14 mouse cellular contexts compared by ENCODE assay signal in genomic region chr3:57474421-57474820, GRCm38 (mm10). TPM values are rescaled to one million over a fixed set of nuclear protein-coding genes. Genes with fewer than 3 reads are reported as not detected.
"Had no signal": no experiment of that assay in that cellular context is flagged by ENCODE, and none has a peak within 500 bp of the region (broad histone marks: within the 10 kb centered on the region; RNA-seq: fewer than 3 reads in every experiment).

No protein-coding gene starts in this region.

- H3K9me3 ChIP-seq: limb, embryonic 13.5 days; liver, embryonic 12.5 days; midbrain, embryonic 10.5 days; neural tube, embryonic 13.5 days had no signal

- ATAC-seq: hindbrain, postnatal 0 days; liver, embryonic 12.5 days had no signal

- H3K27me3 ChIP-seq: limb, embryonic 13.5 days; liver, embryonic 12.5 days; neural tube, embryonic 13.5 days had no signal

- H3K4me2 ChIP-seq: limb, embryonic 13.5 days; liver, embryonic 12.5 days; lung, embryonic 14.5 days; neural tube, embryonic 13.5 days had no signal

- DNase-seq: left cerebral cortex, postnatal 4 days; lung, embryonic 14.5 days; lung, postnatal 10 days; lung, postnatal 4 days; midbrain, embryonic 14.5 days; right cerebral cortex, adult 18-20 months; right cerebral cortex, postnatal 25 days; thymus, postnatal 4 days had no signal

- H3K4me3 ChIP-seq: limb, embryonic 13.5 days; liver, embryonic 12.5 days; midbrain, embryonic 10.5 days; neural tube, embryonic 13.5 days had no signal

- H3K27ac ChIP-seq: hindbrain, postnatal 0 days; limb, embryonic 13.5 days; liver, embryonic 12.5 days; neural tube, embryonic 13.5 days had no signal

- H3K36me3 ChIP-seq: liver, embryonic 12.5 days; neural tube, embryonic 13.5 days had no signal

- H3K9ac ChIP-seq: limb, embryonic 13.5 days; liver, embryonic 12.5 days; lung, embryonic 14.5 days; neural tube, embryonic 13.5 days had no signal

RNA-seq across cellular contexts. Expression of gene Tm4sf4, which starts 49.3 kb away (rescaled TPM):
- polyA plus RNA-seq: lung, embryonic 14.5 days; midbrain, embryonic 10.5 days; thymus, postnatal 0 days had no signal
